In genomic region chr17:17373550-17373917, GRCm38 (mm10) we compare ENCODE assay signal across 8 mouse cellular contexts. TPM values are rescaled to one million over a fixed set of nuclear protein-coding genes. Genes with fewer than 3 reads are reported as not detected.
A peak's percentile ranks its signal among the peaks of the same experiment; 100 is the strongest.
DNase-seq lines count a peak whose midpoint lies in the region; ATAC-seq and TF ChIP-seq lines count a peak whose summit lies in the region.

No protein-coding gene starts in this region.

- no peaks in the 10 kb centered on the region for H3K9me3 ChIP-seq in hindbrain, postnatal 0 days (ENCODE audit: low read length)

- TF ChIP-seq POLR2A in cortical plate, adult 2 months (IDR thresholded peaks at IDR 0.05; ENCODE audit: extremely low read depth, insufficient read depth, low read length): no peak
- TF ChIP-seq POLR2A in myocyte (IDR thresholded peaks at IDR 0.05; ENCODE audit: insufficient read length, low read depth): no peak

- no peaks in the 10 kb centered on the region for H3K36me3 ChIP-seq in hindbrain, postnatal 0 days (ENCODE audit: insufficient read depth, low read length)
- no peaks in the 10 kb centered on the region for H3K36me3 ChIP-seq in myocyte (ENCODE audit: control insufficient read depth, insufficient read depth)

- no peak for DNase-seq in layer of hippocampus, adult 2 months (ENCODE audit: low spot score in 2 of 2)
- DNase-seq in layer of hippocampus, postnatal 14 days (ENCODE audit: low spot score in 2 of 2): no peak
- DNase-seq in hindbrain, postnatal 0 days (ENCODE audit: low spot score): no peak
- DNase-seq in adrenal gland, postnatal 10 days: no peak
- DNase-seq in adrenal gland, adult 8-10 months: no peak

- H3K27me3 ChIP-seq in hindbrain, postnatal 0 days (ENCODE audit: insufficient read depth, low read length): no peaks in the 10 kb centered on the region
- no peaks in the 10 kb centered on the region for H3K27me3 ChIP-seq in myocyte (ENCODE audit: control insufficient read depth, insufficient read depth, insufficient read length)

- H3ac ChIP-seq in myocyte (ENCODE audit: control insufficient read depth, insufficient read length): no peak overlapping the region

- no peaks in the 10 kb centered on the region for H3K4me1 ChIP-seq in cortical plate, adult 2 months (ENCODE audit: control insufficient read depth, insufficient read depth, low read length)
- H3K4me1 ChIP-seq in hindbrain, postnatal 0 days (ENCODE audit: insufficient read depth, low read length): no peaks in the 10 kb centered on the region

- H3K9ac ChIP-seq in hindbrain, postnatal 0 days (replicated peaks; ENCODE audit: low read length): peak overlapping the region; percentile 81

- peak overlapping the region; percentile 97 for H3K27ac ChIP-seq in layer of hippocampus, adult 2 months
- H3K27ac ChIP-seq in cortical plate, adult 2 months (ENCODE audit: insufficient read depth, low read length): no peak overlapping the region
- peak overlapping the region; percentile 86; the same call in 1 of the 2 replicates for H3K27ac ChIP-seq in hindbrain, postnatal 0 days

- ATAC-seq in hindbrain, postnatal 0 days: no peak
- ATAC-seq in monocyte, adult 5-6 weeks (replicated peaks; ENCODE audit: insufficient number of reproducible peaks, low FRiP score, low TSS enrichment, poor library complexity, severe bottlenecking): no peak

- H3K4me3 ChIP-seq in layer of hippocampus, adult 2 months: peak overlapping the region; percentile 69
- H3K4me3 ChIP-seq in cortical plate, adult 2 months (ENCODE audit: insufficient read depth, low read length): peak overlapping the region; percentile 66
- peak overlapping the region; percentile 69 for H3K4me3 ChIP-seq in hindbrain, postnatal 0 days (ENCODE audit: low read length)
- H3K4me3 ChIP-seq in myocyte: peak overlapping the region; percentile 87

- TF ChIP-seq CTCF in layer of hippocampus, adult 2 months (conservative IDR thresholded peaks at IDR 0.05): no peak
- TF ChIP-seq CTCF in cortical plate, adult 2 months (IDR thresholded peaks at IDR 0.05; ENCODE audit: extremely low read depth, insufficient read depth, low read length): no peak
- TF ChIP-seq CTCF in hindbrain, postnatal 0 days (IDR thresholded peaks at IDR 0.05; ENCODE audit: low read depth): no peak

- H3K79me2 ChIP-seq in myocyte (ENCODE audit: control insufficient read depth, insufficient read depth): peaks cover 42% of the 10 kb centered on the region

- H3K4me2 ChIP-seq in hindbrain, postnatal 0 days (ENCODE audit: low read depth, low read length): peak overlapping the region; percentile 81
- H3K4me2 ChIP-seq in myocyte (ENCODE audit: low read depth): peak overlapping the region; percentile 97

- 6% methylated on average over 6 of the region's 6 CpGs for WGBS in hindbrain, postnatal 0 days

TF ChIP-seq in myocyte, 11 proteins besides CTCF, POLR2A, EP300 and RAD21:
- no peak for TF ChIP-seq TCF3 (IDR thresholded peaks at IDR 0.05; ENCODE audit: insufficient read length, low read depth)
- no peak for TF ChIP-seq MAX (IDR thresholded peaks at IDR 0.05; ENCODE audit: low read depth)
- no peak for TF ChIP-seq CEBPB (IDR thresholded peaks at IDR 0.05; ENCODE audit: insufficient read depth, poor library complexity, severe bottlenecking)
- no peak for TF ChIP-seq SRF (IDR thresholded peaks at IDR 0.05; ENCODE audit: control insufficient read depth, insufficient read length, low read depth)
- TF ChIP-seq MYOD1 (IDR thresholded peaks at IDR 0.05; ENCODE audit: control insufficient read depth in 1 of 3, insufficient read length in 2 of 3, low read depth in 2 of 3): no peak
- no peak for TF ChIP-seq TCF12 (IDR thresholded peaks at IDR 0.05; ENCODE audit: insufficient read depth, poor library complexity, severe bottlenecking)
- no peak for TF ChIP-seq REST (IDR thresholded peaks at IDR 0.05; ENCODE audit: insufficient read depth, insufficient read length)
- no peak for TF ChIP-seq USF1 (IDR thresholded peaks at IDR 0.05; ENCODE audit: low read depth)
- no peak for TF ChIP-seq MYOG (IDR thresholded peaks at IDR 0.05; ENCODE audit: control insufficient read depth in 1 of 3, insufficient read depth in 1 of 3, insufficient read length in 2 of 3, low read depth in 2 of 3)
- no peak for TF ChIP-seq POLR2AphosphoS2 (IDR thresholded peaks at IDR 0.05; ENCODE audit: insufficient read length, low read depth)
- no peak for TF ChIP-seq E2F4 (IDR thresholded peaks at IDR 0.05; ENCODE audit: insufficient read depth)

RNA-seq across cellular contexts. Expression of gene Riok2, which starts 0.6 kb away (rescaled TPM):
- 10 to 100 TPM; 19.8 to 21.3 TPM for total RNA-seq in layer of hippocampus, adult 2 months (2021)
- 10 to 100 TPM; 16.6 to 17.1 TPM for total RNA-seq in layer of hippocampus, postnatal 14 days (2021)
- polyA plus RNA-seq in cortical plate, adult 2 months (2012; rRNA removed): 20.5 and 22.4 TPM in 2 replicates
- total RNA-seq in hindbrain, postnatal 0 days (2014; rRNA removed): 19.0 and 36.7 TPM in 2 replicates
- 15.0 and 19.2 TPM in 2 replicates for polyA plus RNA-seq in hindbrain, postnatal 0 days (2015; fragmentation: Nextera tagmentation; extraction: Ambion mirVana)
- polyA plus RNA-seq in myocyte (2012; fragmentation: generic; extraction: Trizol): 13.3 TPM
- total RNA-seq in adrenal gland, postnatal 10 days (2021): 10 to 100 TPM; 22.1 to 24.3 TPM
- total RNA-seq in adrenal gland, adult 8-10 months (2022): 10 to 100 TPM; 47.5 to 55.7 (median 51.9) TPM
- 18.5 to 39.8 TPM (median 21.4 TPM) in 3 replicates for total RNA-seq in monocyte, adult 5-6 weeks (2017)

RNA-seq across cellular contexts. Expression of gene Lix1, which starts 28.9 kb away (rescaled TPM):
- 10 to 100 TPM; 71.8 to 77.6 TPM for total RNA-seq in layer of hippocampus, adult 2 months (2021)
- 10 to 100 TPM; 75.6 to 77.4 TPM for total RNA-seq in layer of hippocampus, postnatal 14 days (2021)
- 46.0 and 46.7 TPM in 2 replicates for polyA plus RNA-seq in cortical plate, adult 2 months (2012; rRNA removed)
- total RNA-seq in hindbrain, postnatal 0 days (2014; rRNA removed): 9.9 and 11.2 TPM in 2 replicates
- 11.9 and 13.5 TPM in 2 replicates for polyA plus RNA-seq in hindbrain, postnatal 0 days (2015; fragmentation: Nextera tagmentation; extraction: Ambion mirVana)
- 2.3 TPM for polyA plus RNA-seq in myocyte (2012; fragmentation: generic; extraction: Trizol)
- 10 to 100 TPM in 1 of 2 experiments, 1 to 10 TPM in 1; 7.7 to 10.5 TPM for total RNA-seq in adrenal gland, postnatal 10 days (2021)
- 10 to 100 TPM in 3 of 4 experiments, 1 to 10 TPM in 1; 7.9 to 11.3 (median 10.1) TPM for total RNA-seq in adrenal gland, adult 8-10 months (2022)
- total RNA-seq in monocyte, adult 5-6 weeks (2017): not detected in 3 replicates
